ENCODE assay signal across 13 mouse cellular contexts in the genomic region with DNA sequence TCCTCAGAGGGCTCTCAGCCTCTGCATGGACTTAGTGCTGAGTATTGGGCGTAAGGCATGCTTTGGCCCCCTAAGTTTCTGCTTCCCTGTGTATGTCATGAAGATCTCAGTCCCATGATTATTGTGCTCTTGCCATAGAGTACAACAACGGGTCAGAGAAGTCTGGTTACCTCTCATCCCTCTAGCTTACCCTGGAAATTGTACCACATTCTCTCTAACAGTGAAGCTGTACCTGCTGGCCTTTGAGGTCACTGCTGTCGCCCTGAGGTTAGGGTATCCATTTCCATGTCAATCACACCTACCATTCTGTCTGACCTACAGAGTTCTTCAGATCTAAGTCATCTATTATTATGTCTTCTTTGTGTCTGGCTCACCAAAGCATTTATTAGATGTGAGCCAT.
DNase-seq lines count a peak whose midpoint lies in the region; ATAC-seq and TF ChIP-seq lines count a peak whose summit lies in the region.
"Had no signal": no experiment of that assay in that cellular context is flagged by ENCODE, and none has a peak within 500 bp of the region (broad histone marks: within the 10 kb centered on the region; RNA-seq: fewer than 3 reads in every experiment).

No protein-coding gene starts in this region.

- no peak overlapping the region for H3K9ac ChIP-seq in hindbrain, embryonic 11.5 days (ENCODE audit: low read depth, low read length)
- H3K9ac ChIP-seq in hindbrain, embryonic 12.5 days, result no peak overlapping the region
- H3K9ac ChIP-seq in midbrain, embryonic 13.5 days (replicated peaks), result no peak overlapping the region
- H3K9ac ChIP-seq in midbrain, postnatal 0 days (replicated peaks; ENCODE audit: low read length, poor library complexity, severe bottlenecking), result no peak overlapping the region
- H3K9ac ChIP-seq in liver, embryonic 12.5 days, result no peak overlapping the region
- H3K9ac ChIP-seq: limb, embryonic 13.5 days had no signal

- no peaks in the 10 kb centered on the region for H3K36me3 ChIP-seq in hindbrain, embryonic 11.5 days (ENCODE audit: control insufficient read depth, insufficient read depth, low read length)
- H3K36me3 ChIP-seq in hindbrain, embryonic 12.5 days, result no peaks in the 10 kb centered on the region
- no peaks in the 10 kb centered on the region for H3K36me3 ChIP-seq in midbrain, embryonic 13.5 days
- no peaks in the 10 kb centered on the region for H3K36me3 ChIP-seq in midbrain, postnatal 0 days (ENCODE audit: insufficient read depth, low read length)
- no peaks in the 10 kb centered on the region for H3K36me3 ChIP-seq in liver, embryonic 12.5 days
- H3K36me3 ChIP-seq: limb, embryonic 13.5 days had no signal

- DNase-seq in hindbrain, embryonic 11.5 days (ENCODE audit: low spot score), result no peak
- no peak for DNase-seq in midbrain, postnatal 0 days (ENCODE audit: low spot score)
- no peak for DNase-seq in urinary bladder, postnatal 4 days (ENCODE audit: low spot score in 2 of 2)
- no peak for DNase-seq in urinary bladder, postnatal 14 days (ENCODE audit: low spot score)
- DNase-seq: adrenal gland, postnatal 36 days; cerebellum, adult 18-20 months; kidney, adult 18-20 months; layer of hippocampus, adult 9-11 months; right cerebral cortex, postnatal 25 days had no signal

- H3K4me2 ChIP-seq in hindbrain, embryonic 11.5 days (replicated peaks; ENCODE audit: low read depth, low read length), result no peak overlapping the region
- H3K4me2 ChIP-seq in hindbrain, embryonic 12.5 days (replicated peaks), result no peak overlapping the region
- H3K4me2 ChIP-seq in midbrain, embryonic 13.5 days (replicated peaks), result no peak overlapping the region
- no peak overlapping the region for H3K4me2 ChIP-seq in midbrain, postnatal 0 days (ENCODE audit: low read depth, low read length, poor library complexity, severe bottlenecking)
- no peak overlapping the region for H3K4me2 ChIP-seq in liver, embryonic 12.5 days
- H3K4me2 ChIP-seq: limb, embryonic 13.5 days had no signal

- H3K27ac ChIP-seq in hindbrain, embryonic 11.5 days (ENCODE audit: low read depth, low read length), result no peak overlapping the region
- H3K27ac ChIP-seq in hindbrain, embryonic 12.5 days, result no peak overlapping the region
- H3K27ac ChIP-seq in midbrain, embryonic 13.5 days, result no peak overlapping the region
- H3K27ac ChIP-seq in midbrain, postnatal 0 days (ENCODE audit: low read depth, low read length), result no peak overlapping the region
- H3K27ac ChIP-seq in liver, embryonic 12.5 days, result no peak overlapping the region
- H3K27ac ChIP-seq: limb, embryonic 13.5 days had no signal

- H3K4me1 ChIP-seq in hindbrain, embryonic 11.5 days (replicated peaks; ENCODE audit: control insufficient read depth, insufficient read depth, low read length), result no peaks in the 10 kb centered on the region
- H3K4me1 ChIP-seq in hindbrain, embryonic 12.5 days, result no peaks in the 10 kb centered on the region
- no peaks in the 10 kb centered on the region for H3K4me1 ChIP-seq in midbrain, embryonic 13.5 days (replicated peaks)
- H3K4me1 ChIP-seq in midbrain, postnatal 0 days (ENCODE audit: insufficient read depth, low read length), result no peaks in the 10 kb centered on the region
- no peaks in the 10 kb centered on the region for H3K4me1 ChIP-seq in liver, embryonic 12.5 days
- H3K4me1 ChIP-seq: limb, embryonic 13.5 days had no signal

- H3K9me3 ChIP-seq in hindbrain, embryonic 11.5 days (ENCODE audit: control insufficient read depth, low read length), result peaks cover 36% of the 10 kb centered on the region
- peaks cover 51% of the 10 kb centered on the region for H3K9me3 ChIP-seq in hindbrain, embryonic 12.5 days (replicated peaks)
- peaks cover 50% of the 10 kb centered on the region for H3K9me3 ChIP-seq in midbrain, embryonic 13.5 days
- peaks cover 68% of the 10 kb centered on the region for H3K9me3 ChIP-seq in midbrain, postnatal 0 days (ENCODE audit: low read length)
- peaks cover 28% of the 10 kb centered on the region for H3K9me3 ChIP-seq in liver, embryonic 12.5 days (replicated peaks)

- no peaks in the 10 kb centered on the region for H3K27me3 ChIP-seq in hindbrain, embryonic 11.5 days (ENCODE audit: control insufficient read depth, insufficient read depth, low read length)
- no peaks in the 10 kb centered on the region for H3K27me3 ChIP-seq in hindbrain, embryonic 12.5 days
- no peaks in the 10 kb centered on the region for H3K27me3 ChIP-seq in midbrain, embryonic 13.5 days
- H3K27me3 ChIP-seq in midbrain, postnatal 0 days (ENCODE audit: insufficient read depth, low read length), result no peaks in the 10 kb centered on the region
- no peaks in the 10 kb centered on the region for H3K27me3 ChIP-seq in liver, embryonic 12.5 days (replicated peaks)
- H3K27me3 ChIP-seq: limb, embryonic 13.5 days had no signal

- no peak overlapping the region for H3K4me3 ChIP-seq in hindbrain, embryonic 11.5 days (ENCODE audit: low read depth, low read length)
- no peak overlapping the region for H3K4me3 ChIP-seq in hindbrain, embryonic 12.5 days
- no peak overlapping the region for H3K4me3 ChIP-seq in midbrain, embryonic 13.5 days (replicated peaks)
- H3K4me3 ChIP-seq in midbrain, postnatal 0 days (ENCODE audit: low read depth, low read length), result no peak overlapping the region
- H3K4me3 ChIP-seq in liver, embryonic 12.5 days, result no peak overlapping the region
- H3K4me3 ChIP-seq: limb, embryonic 13.5 days had no signal

- TF ChIP-seq CTCF in midbrain, postnatal 0 days (IDR thresholded peaks at IDR 0.05), result no peak

- 57% methylated on average over 3 of the region's 3 CpGs for WGBS in hindbrain, embryonic 11.5 days
- 48% methylated on average over 3 of the region's 3 CpGs for WGBS in hindbrain, embryonic 12.5 days
- WGBS in midbrain, embryonic 13.5 days, result 47% methylated on average over 3 of the region's 3 CpGs
- 48% methylated on average over 3 of the region's 3 CpGs for WGBS in midbrain, postnatal 0 days
- 33% methylated on average over 3 of the region's 3 CpGs for WGBS in liver, embryonic 12.5 days (ENCODE audit: insufficient replicate concordance)

- ATAC-seq in hindbrain, embryonic 11.5 days (ENCODE audit: low FRiP score), result peak; percentile 10
- no peak; the same call in 1 of the 2 replicates for ATAC-seq in hindbrain, embryonic 12.5 days (ENCODE audit: low FRiP score)
- peak; percentile 12; the same call in 1 of the 2 replicates for ATAC-seq in midbrain, embryonic 13.5 days
- no peak for ATAC-seq in midbrain, postnatal 0 days (ENCODE audit: low FRiP score)
- ATAC-seq in liver, embryonic 12.5 days, result peak; percentile 6; the same call in 1 of the 2 replicates

Comparison
In these comparisons a context has a peak if more than half of its experiments do, and no peak if none do; other contexts are left out.
1. ATAC-seq: peak in hindbrain, embryonic 11.5 days (single experiment), midbrain, embryonic 13.5 days (single experiment) and liver, embryonic 12.5 days (single experiment); none in hindbrain, embryonic 12.5 days (single experiment) and midbrain, postnatal 0 days (single experiment).